Mouse (Mus musculus) brain, embryonic 14.5 days (tissue): ENCODE measurements at regions not wholly inside any gene's neighbourhood (a gene's known extent, or its start where the extent isn't known, plus 50 kb on each side); places are given as distances from the start of the nearest gene placed in this dataset.

Experiments
- CTCF ChIP-seq: fragments of 200-500 bp; IDR thresholded peaks from 2 replicates; pipeline ENCODE4 v1.5.1; 2012; ENCODE audit warnings: inconsistent platforms, mild to moderate bottlenecking, moderate library complexity, borderline replicate concordance; ENCODE audit not compliant: insufficient read depth, insufficient read length; ENCODE audit errors: extremely low read depth
- POLR2A ChIP-seq: fragments of 200-500 bp; IDR thresholded peaks from 2 replicates; pipeline ENCODE4 v1.6.1; 2012; ENCODE audit warnings: mild to moderate bottlenecking, inconsistent platforms, borderline replicate concordance; ENCODE audit not compliant: poor library complexity, insufficient read depth, insufficient read length, severe bottlenecking; ENCODE audit errors: extremely low read depth

DNA sequence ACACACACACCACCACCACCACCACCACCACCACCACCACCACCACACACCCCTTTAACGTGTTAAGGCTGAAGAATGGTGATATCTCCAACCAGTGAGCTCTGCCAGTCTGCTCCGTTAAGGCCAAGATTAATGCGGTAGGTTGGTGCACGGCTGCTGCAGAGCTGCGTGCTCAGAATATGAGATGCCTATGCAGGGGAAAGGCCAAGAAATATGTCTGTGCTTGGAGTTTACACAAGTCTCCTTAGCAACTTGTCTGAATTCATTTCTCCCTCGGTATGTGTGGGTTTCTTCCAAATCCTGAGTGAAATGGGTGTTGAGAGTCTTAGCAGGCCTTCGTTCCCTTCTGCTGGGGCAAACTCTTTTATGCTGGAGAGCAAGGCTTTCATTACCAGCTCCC, 363.1 kb upstream of the Ubash3b start:
- TF ChIP-seq CTCF, result no peak
- TF ChIP-seq POLR2A, result no peak
